Mouse (Mus musculus) neural tube, embryonic 15.5 days (tissue): Measurements from ENCODE around the gene Eml1. TPM values are rescaled to one million over a fixed set of nuclear protein-coding genes. Genes with fewer than 3 reads are reported as not detected.
A peak's percentile ranks its signal among the peaks of the same experiment; 100 is the strongest.

Experiments
- ATAC-seq: fragments of 200-750 bp; cut with Nextera tagmentation; 2 replicates; pipeline ENCODE4 v1.8.0; 2017; ENCODE audit warnings: mild to moderate bottlenecking, moderate TSS enrichment, moderate library complexity; ENCODE audit not compliant: low FRiP score
- H3K27ac ChIP-seq: fragments of 300-500 bp; sonication (generic); replicated peaks from 2 replicates; pipeline ENCODE4 v1.5.1; 2015; ENCODE audit warnings: mild to moderate bottlenecking, inconsistent platforms
- H3K27me3 ChIP-seq: fragments of 300-500 bp; sonication (generic); replicated peaks from 2 replicates; pipeline ENCODE4 v1.6.1; 2015; ENCODE audit warnings: inconsistent platforms
- H3K36me3 ChIP-seq: fragments of 300-500 bp; sonication (generic); 2 replicates; pipeline ENCODE4 v1.6.1; 2015; ENCODE audit warnings: inconsistent platforms
- H3K4me1 ChIP-seq: fragments of 300-500 bp; sonication (generic); 2 replicates; pipeline ENCODE4 v1.6.1; 2015; ENCODE audit warnings: inconsistent platforms
- H3K4me2 ChIP-seq: fragments of 300-500 bp; sonication (generic); 2 replicates; pipeline ENCODE4 v1.6.1; 2015; ENCODE audit warnings: inconsistent platforms, mild to moderate bottlenecking, moderate library complexity
- H3K4me3 ChIP-seq: fragments of 300-500 bp; sonication (generic); replicated peaks from 2 replicates; pipeline ENCODE4 v1.5.1; 2015; ENCODE audit warnings: mild to moderate bottlenecking, inconsistent platforms
- H3K9ac ChIP-seq: fragments of 300-500 bp; sonication (generic); replicated peaks from 2 replicates; pipeline ENCODE4 v1.6.1; 2015; ENCODE audit warnings: mild to moderate bottlenecking, inconsistent platforms
- H3K9me3 ChIP-seq: fragments of 300-500 bp; sonication (generic); replicated peaks from 2 replicates; pipeline ENCODE4 v1.6.1; 2016; ENCODE audit warnings: inconsistent platforms
- WGBS: fragments of 180-500 bp; shearing (Covaris S2); methylation state at CpG from one replicate; pipeline ENCODE4 v1.1.7; 2015; ENCODE audit warnings: mixed read lengths; 5-methylcytosine and 5-hydroxymethylcytosine counted together
- polyA plus RNA-seq: library from polyadenylated mRNA; unstranded; fragments of >200 nt; fragmentation: Nextera tagmentation; extraction: Ambion mirVana; gene quantifications from 2 replicates; pipeline ENCODE4 v1.2.1, GENCODE M21; 2015

Gene Eml1
- polyA plus RNA-seq, 1 experiment from 2014 or later, result 69.0 TPM

GRCm38 (mm10) chr12:108398681-108399080 is 27.9 kb downstream of the Eml1 start:
- H3K27me3 ChIP-seq, result no peaks in the 10 kb centered on the region
- WGBS, result 84% methylated on average over 7 of the region's 7 CpGs
- no peaks in the 10 kb centered on the region for H3K9me3 ChIP-seq
- no peak overlapping the region for H3K27ac ChIP-seq
- no peak overlapping the region for H3K4me2 ChIP-seq
- no peaks in the 10 kb centered on the region for H3K36me3 ChIP-seq
- H3K9ac ChIP-seq, result no peak overlapping the region
- no peak overlapping the region for H3K4me3 ChIP-seq
- no peak for ATAC-seq
- H3K4me1 ChIP-seq, result peaks cover 26% of the 10 kb centered on the region

DNA sequence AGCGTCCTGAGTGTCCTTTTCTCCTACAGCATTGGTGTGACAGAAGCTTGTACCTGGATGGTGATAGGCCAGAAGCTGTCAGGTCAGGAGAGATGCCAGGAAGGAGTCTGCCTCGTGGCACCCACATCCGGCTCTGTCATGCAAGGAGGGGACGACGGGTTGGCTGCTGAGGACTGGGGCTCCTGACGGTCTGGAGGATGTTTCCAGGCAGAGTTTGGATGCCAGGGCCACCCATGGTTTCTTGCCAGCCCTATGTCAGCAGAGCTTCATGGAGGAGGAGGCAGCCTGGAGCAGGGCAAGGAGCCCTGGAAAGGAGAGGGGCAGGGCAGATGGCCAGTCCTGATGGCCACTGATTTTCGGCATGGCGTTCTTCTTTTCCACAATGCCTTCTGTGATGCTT is 28.4 kb downstream of the Eml1 start:
- WGBS, result 87% methylated on average over 8 of the region's 8 CpGs
- no peak overlapping the region for H3K4me3 ChIP-seq
- no peaks in the 10 kb centered on the region for H3K36me3 ChIP-seq

GRCm38 (mm10) chr12:108400951-108401350 is 30.2 kb downstream of the Eml1 start:
- ATAC-seq, result no peak
- Histone ChIP-seq H3K4me1 (peaks cover 22% of the 10 kb centered on the region), H3K9ac (no peak overlapping the region), H3K27ac (no peak overlapping the region), H3K9me3 (no peaks in the 10 kb centered on the region), H3K4me2 (no peak overlapping the region), H3K4me3 (no peak overlapping the region), H3K36me3 (no peaks in the 10 kb centered on the region), H3K27me3 (no peaks in the 10 kb centered on the region)
- WGBS, result 84% methylated on average over 8 of the region's 8 CpGs

More for the DNA sequence above, 28.4 kb downstream of the Eml1 start:
- Histone ChIP-seq H3K27me3 (no peaks in the 10 kb centered on the region), H3K4me2 (no peak overlapping the region), H3K27ac (no peak overlapping the region), H3K9ac (no peak overlapping the region), H3K4me1 (peaks cover 31% of the 10 kb centered on the region), H3K9me3 (no peaks in the 10 kb centered on the region)
- ATAC-seq, result no peak

DNA sequence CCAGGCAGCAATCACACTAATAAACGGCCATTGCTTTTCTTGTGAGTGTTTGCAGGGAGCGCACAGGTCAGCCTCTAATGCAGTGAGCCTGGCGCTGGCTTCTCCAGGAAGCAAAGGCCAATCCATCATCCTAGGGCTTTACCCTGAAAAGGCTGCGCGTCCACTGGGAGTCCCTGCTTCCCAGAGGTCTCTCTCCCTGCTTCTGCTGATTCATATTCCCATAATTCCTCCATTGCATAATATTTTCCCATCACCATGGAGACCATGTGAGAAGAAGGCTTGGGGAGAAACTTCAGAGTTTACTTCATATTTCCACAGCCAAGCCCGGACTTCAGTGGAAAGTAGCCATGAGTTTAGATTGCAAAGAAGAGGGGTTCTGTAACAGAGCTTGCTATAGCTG is 33.2 kb downstream of the Eml1 start:
- Histone ChIP-seq H3K4me3 (no peak overlapping the region), H3K9me3 (no peaks in the 10 kb centered on the region), H3K36me3 (no peaks in the 10 kb centered on the region), H3K27ac (no peak overlapping the region; the same call in 1 of the 2 replicates), H3K27me3 (no peaks in the 10 kb centered on the region), H3K9ac (no peak overlapping the region), H3K4me1 (peaks cover 6% of the 10 kb centered on the region), H3K4me2 (no peak overlapping the region)
- 40% methylated on average over 6 of the region's 6 CpGs for WGBS
- no peak for ATAC-seq

DNA sequence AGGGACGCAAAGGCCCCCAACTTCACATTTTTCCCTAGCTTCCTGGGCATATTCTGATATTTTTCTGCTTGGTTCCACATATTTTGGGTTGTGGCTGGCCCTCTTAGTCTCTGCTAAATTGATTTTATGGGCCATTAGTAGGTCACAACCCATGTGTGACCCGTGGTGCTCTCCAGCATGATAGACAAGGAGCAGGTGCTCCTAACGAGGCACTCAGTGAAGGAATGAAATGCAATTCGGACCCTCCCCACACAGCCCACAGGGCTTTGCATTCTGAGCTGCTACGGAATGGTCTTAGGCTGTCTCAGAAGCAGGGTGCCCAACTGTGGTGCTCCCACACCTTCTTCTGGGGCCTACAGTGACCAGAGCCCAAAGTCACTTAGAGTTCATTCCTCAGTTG is 38.3 kb downstream of the Eml1 start:
- 36% methylated on average over 5 of the region's 5 CpGs for WGBS
- H3K4me2 ChIP-seq, result no peak overlapping the region
- peaks cover 11% of the 10 kb centered on the region for H3K4me1 ChIP-seq
- H3K9me3 ChIP-seq, result no peaks in the 10 kb centered on the region
- no peak overlapping the region for H3K27ac ChIP-seq
- H3K27me3 ChIP-seq, result no peaks in the 10 kb centered on the region
- H3K36me3 ChIP-seq, result no peaks in the 10 kb centered on the region
- H3K9ac ChIP-seq, result no peak overlapping the region
- ATAC-seq, result no peak
- H3K4me3 ChIP-seq, result no peak overlapping the region

GRCm38 (mm10) chr12:108410416-108411208 is 39.9 kb downstream of the Eml1 start:
- Histone ChIP-seq H3K27ac (peak overlapping the region; percentile 5; the same call in 1 of the 2 replicates), H3K4me3 (no peak overlapping the region), H3K9ac (no peak overlapping the region), H3K4me1 (peaks cover 10% of the 10 kb centered on the region), H3K9me3 (no peaks in the 10 kb centered on the region), H3K36me3 (no peaks in the 10 kb centered on the region), H3K27me3 (no peaks in the 10 kb centered on the region), H3K4me2 (peak overlapping the region; percentile 13; the same call in 1 of the 2 replicates)
- ATAC-seq, result 0 out of 2 replicates have a peak, but pooled peaks have one; percentile 35
- WGBS, result 43% methylated on average over 14 of the region's 14 CpGs

DNA sequence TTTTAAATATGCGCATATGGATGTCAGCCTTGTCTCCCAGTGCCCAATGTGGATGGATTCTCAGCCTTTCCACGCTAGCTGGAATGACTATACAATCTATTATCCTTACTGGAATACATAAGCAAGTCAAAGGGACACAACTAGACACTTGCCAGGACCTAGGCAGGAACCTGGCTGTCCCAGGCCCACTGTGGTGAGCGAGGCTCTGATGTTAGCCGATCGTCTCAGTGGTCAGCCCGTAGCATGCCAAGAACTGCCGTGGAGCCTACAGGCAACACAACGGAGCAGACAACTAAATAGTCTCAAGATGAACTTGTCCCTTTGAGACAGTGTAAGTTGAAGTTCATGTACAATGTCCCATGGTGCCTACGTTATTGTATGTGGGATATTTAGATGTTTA is 44.2 kb downstream of the Eml1 start:
- no peak overlapping the region for H3K27ac ChIP-seq
- no peaks in the 10 kb centered on the region for H3K9me3 ChIP-seq
- 91% methylated on average over 9 of the region's 9 CpGs for WGBS
- no peak overlapping the region for H3K4me2 ChIP-seq
- H3K36me3 ChIP-seq, result no peaks in the 10 kb centered on the region
- H3K9ac ChIP-seq, result no peak overlapping the region
- peaks cover 10% of the 10 kb centered on the region for H3K4me1 ChIP-seq
- H3K27me3 ChIP-seq, result no peaks in the 10 kb centered on the region
- ATAC-seq, result no peak
- H3K4me3 ChIP-seq, result no peak overlapping the region

DNA sequence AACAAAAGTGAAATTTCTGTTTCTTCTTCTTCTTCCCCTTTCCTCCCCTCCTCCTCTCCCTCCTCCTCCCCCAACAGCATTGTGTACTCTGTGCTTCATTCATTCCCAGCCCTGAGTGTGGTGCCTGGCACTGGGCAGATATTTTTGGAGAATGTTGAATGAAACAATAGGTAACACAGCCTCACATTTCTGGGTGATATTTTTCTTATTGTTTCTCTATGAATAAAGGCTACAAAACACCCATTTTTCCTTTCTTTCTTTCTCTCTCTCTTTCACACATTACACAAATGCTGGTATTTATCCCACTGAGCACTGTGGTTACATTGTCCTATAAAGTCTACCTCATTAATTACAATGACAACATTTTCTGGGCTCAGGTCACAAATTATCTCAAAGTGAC is 48.8 kb downstream of the Eml1 start:
- Histone ChIP-seq H3K4me3 (no peak overlapping the region), H3K9me3 (no peaks in the 10 kb centered on the region), H3K27ac (no peak overlapping the region), H3K9ac (no peak overlapping the region), H3K4me1 (peaks cover 14% of the 10 kb centered on the region), H3K4me2 (no peak overlapping the region), H3K36me3 (no peaks in the 10 kb centered on the region), H3K27me3 (no peaks in the 10 kb centered on the region)
- ATAC-seq, result no peak

GRCm38 (mm10) chr12:108421477-108421876 is 50.7 kb downstream of the Eml1 start:
- H3K4me1 ChIP-seq, result peaks cover 30% of the 10 kb centered on the region
- WGBS, result 96% methylated on average over 1 of the region's 1 CpGs
- no peaks in the 10 kb centered on the region for H3K9me3 ChIP-seq
- H3K27me3 ChIP-seq, result no peaks in the 10 kb centered on the region
- H3K27ac ChIP-seq, result no peak overlapping the region
- no peak for ATAC-seq
- H3K36me3 ChIP-seq, result no peaks in the 10 kb centered on the region
- H3K9ac ChIP-seq, result no peak overlapping the region
- no peak overlapping the region for H3K4me3 ChIP-seq
- no peak overlapping the region for H3K4me2 ChIP-seq

- H3K27me3 ChIP-seq, result no peaks in the 10 kb centered on the region
- H3K4me1 ChIP-seq, result peaks cover 32% of the 10 kb centered on the region
- H3K9ac ChIP-seq, result peak overlapping the region; percentile 82
- no peaks in the 10 kb centered on the region for H3K9me3 ChIP-seq
- H3K36me3 ChIP-seq, result no peaks in the 10 kb centered on the region
- peak overlapping the region; percentile 66 for H3K4me3 ChIP-seq
- H3K27ac ChIP-seq, result peak overlapping the region; percentile 90
- peak; percentile 65 for ATAC-seq
- peak overlapping the region; percentile 79 for H3K4me2 ChIP-seq
- under 1% methylated on average over 14 of the region's 14 CpGs for WGBS
Measured at GRCm38 (mm10) chr12:108422495-108422857, 51.7 kb downstream of the Eml1 start.

DNA sequence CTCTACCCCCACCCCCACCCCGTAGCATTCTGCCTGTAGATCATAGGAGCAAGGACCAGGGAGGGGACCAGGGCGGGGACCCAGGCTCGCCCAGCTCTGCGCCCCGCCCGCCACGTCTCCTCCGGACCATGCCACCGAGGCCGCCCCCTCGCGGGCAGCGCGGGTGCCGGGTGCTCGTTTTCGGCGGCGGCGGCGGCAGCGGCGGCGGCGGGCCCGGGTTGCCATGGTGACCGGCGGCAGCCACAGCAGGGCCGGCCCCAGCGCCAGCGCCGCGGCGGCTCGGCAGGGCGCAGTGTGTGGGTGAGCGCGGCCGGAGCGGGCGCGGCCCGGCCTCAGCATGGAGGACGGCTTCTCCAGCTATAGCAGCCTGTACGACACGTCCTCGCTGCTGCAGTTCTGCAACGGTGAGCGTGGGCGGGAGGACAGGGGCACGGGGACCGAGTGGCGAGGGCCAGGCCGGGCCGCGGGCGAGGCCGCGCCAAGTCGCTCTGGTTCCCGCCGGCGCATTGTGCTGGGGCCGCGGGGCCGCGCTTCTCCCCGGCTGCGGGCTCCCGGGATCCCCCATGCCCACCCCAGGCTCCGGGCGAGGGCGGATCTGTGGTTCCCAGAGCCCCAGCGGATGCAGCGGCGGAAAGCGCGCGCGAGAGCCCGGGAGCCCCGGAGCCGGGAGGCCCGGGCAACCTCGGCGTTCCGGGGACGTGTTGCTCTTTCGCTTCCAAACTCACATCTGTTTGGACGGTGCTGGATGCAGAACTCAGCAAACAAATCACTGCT is 52.3 kb downstream of the Eml1 start:
- H3K4me1 ChIP-seq, result peaks cover 32% of the 10 kb centered on the region
- peak overlapping the region; percentile 79 for H3K4me2 ChIP-seq
- under 1% methylated on average over 88 of the region's 90 CpGs for WGBS
- no peaks in the 10 kb centered on the region for H3K27me3 ChIP-seq
- peak overlapping the region; percentile 66 for H3K4me3 ChIP-seq
- ATAC-seq, result peak; percentile 93
- no peaks in the 10 kb centered on the region for H3K36me3 ChIP-seq
- peak overlapping the region; percentile 90 for H3K27ac ChIP-seq
- no peaks in the 10 kb centered on the region for H3K9me3 ChIP-seq
- peak overlapping the region; percentile 82 for H3K9ac ChIP-seq

DNA sequence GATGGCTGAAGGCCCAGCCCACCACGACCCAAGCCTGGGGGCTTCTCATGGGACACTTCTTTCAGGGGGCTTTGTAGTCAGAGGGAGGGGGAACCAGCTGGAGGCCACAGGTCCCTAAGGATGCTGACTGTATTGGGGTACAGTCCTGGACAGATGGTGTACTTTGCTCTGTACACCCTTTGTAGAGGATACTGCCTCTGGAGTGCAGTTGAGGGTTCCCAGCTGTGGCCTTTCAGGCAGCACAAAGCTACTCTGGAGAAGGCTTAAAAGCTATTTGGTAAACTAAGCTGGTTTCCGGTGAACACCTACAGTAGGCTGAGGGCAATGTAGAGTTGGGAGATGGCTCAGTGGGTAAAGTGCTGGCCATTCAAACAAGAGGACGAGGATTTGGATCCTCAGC is 60.2 kb downstream of the Eml1 start:
- Histone ChIP-seq H3K27me3 (no peaks in the 10 kb centered on the region), H3K9me3 (no peaks in the 10 kb centered on the region), H3K27ac (no peak overlapping the region), H3K36me3 (no peaks in the 10 kb centered on the region), H3K4me1 (peaks cover 46% of the 10 kb centered on the region), H3K4me3 (no peak overlapping the region), H3K4me2 (no peak overlapping the region), H3K9ac (no peak overlapping the region)
- ATAC-seq, result no peak
- WGBS, result 57% methylated on average over 3 of the region's 3 CpGs
